Mouse (Mus musculus): Measurements from ENCODE around the gene Lats2.
"Not testable (repeated sequence)": the region's sequence is repeated elsewhere in the genome, so short reads cannot be mapped to it uniquely, and the experiment has no call there.

The Lats2 gene

DNA sequence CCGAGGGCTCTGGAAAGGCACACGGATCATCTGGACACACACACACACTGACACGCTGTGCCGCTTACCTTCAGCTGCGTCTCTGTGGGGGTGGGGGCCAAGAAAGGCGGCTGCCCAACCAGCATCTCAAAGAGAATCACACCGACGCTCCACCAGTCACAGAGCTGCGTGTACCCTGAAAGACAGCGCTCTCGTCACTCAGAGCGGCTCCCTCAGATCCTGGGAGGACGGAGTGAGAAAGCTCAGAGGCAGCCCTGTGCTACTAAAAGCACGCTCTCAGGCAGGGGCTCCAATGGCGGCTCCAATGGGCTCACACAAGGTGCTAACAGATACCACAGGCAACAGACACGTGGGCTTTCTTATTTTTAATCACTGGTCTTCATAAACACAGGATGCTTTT lies 63.9 kb downstream of the Lats2 start:
- no peak for DNase-seq

DNA sequence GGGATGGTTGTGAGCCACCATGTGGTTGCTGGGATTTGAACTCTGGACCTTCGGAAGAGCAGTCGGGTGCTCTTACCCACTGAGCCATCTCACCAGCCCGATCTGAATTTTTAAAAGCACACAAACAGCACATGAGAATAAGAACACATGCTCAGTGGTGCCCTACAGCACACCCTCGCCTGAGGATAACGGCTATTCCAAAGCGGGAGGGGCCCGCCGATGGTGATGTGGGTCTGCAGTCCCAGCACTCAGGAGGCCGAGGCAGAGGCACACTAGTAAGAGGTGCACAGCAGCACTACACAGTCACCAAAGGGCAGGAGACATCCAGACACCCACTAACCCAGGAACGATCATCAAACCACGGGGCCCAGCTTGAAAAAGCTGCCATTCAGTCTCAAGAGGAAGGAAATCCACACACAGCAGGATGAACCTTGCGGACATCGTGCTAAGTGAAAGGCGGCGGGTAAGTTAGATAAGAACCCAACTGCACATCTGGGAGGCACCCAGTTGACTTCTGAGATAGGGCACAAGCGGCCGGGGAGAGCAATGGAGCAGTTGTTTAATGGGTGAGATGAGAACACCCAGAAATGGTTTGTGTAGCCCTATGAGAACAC lies 65.6 kb downstream of the Lats2 start:
- DNase-seq = no peak

DNA sequence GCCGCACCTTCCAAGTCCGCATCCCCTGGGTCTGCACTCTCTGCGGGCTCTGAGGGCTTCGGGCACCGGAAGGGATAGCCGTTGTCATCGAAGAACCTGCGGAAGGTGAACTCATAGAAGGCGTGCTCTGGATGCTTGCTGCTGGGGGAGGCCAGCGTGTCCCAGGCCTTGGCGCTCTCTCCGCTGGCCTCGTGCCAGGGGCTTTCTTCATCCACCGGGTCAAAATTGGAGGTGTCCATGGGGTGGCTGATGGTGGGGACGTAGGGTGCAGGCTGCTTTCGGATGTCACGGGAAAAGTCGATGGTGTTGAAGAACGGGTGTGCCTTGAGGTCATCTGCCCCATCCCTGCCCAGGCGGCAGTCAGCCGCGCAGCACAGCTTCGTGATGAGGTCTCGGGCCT lies 66.9 kb downstream of the Lats2 start:
- no peak for DNase-seq

DNA sequence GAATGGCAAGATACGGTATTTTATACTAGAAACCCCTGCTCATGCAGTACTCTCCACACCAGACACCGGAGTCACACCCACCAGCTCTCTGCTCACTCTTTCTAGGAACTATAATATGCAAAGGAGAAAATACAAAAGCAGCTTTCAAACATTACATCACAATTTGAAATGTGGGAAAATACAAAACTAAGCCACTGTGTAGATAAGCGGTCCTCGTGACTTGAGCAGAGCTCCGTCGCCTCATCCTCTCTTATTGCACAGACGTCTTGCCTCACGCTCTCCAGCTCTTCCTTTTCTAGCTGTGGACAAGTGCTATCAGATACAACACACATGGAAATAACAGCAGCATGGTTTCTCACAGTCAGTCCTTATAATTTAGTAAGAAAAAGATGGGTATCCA lies 67.5 kb downstream of the Lats2 start:
- DNase-seq = no peak

DNA sequence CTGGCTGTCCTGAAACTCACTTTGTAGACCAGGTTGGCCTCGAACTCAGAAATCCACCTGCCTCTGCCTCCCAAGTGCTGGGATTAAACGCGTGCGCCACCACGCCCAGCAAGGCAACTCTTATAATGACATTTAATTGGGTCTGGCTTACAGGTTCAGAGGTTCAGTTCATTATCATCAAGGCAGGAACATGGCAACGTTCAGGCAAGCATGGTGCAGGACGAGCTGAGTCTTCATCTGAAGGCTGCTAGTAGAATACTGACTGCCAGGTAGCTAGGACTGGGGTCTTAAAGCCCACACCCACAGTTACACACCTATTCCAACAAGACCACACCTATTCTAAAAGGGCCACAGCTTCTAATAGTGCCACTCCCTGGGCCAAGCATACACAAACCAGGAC lies 70.1 kb downstream of the Lats2 start:
- DNase-seq = not testable (repeated sequence)

DNA sequence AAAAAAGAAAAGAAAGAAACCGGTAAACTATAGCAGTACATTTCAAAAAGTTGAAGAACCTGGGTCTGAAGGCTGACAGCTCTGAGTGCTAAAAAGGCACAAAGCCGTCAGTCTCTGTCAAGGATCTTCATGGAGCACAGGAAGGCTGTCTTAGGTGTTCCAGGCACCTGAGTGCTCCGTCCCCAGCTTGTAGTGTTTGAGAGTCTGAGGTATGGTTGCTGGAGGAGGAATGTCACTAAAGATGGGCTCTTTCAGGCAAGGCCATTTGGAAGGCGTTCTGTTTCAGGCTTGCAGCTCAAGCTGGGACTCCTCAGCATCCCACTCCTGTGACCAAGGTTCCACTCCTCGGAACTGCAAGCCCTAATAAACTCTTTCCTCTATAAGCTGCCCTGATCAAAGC lies 70.7 kb downstream of the Lats2 start:
- no peak for DNase-seq

DNA sequence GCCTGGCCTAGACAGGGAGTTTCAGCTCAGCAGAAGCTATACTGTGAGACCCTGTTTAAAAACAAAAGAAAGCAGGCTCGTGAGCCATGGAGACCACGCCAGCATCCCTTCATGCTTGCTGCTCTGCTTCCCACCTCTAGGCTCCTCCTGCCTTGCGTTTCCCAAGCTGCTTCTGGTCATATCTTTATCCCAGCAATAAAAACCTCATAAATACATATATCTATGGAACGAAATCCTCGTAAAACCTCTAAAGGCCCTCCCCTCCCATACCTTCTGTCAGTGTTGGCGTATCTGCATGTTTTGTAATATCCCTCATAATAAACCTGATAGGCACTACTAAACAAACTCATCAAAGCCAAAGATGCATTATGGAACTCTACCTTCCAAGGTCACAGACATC lies 71.5 kb downstream of the Lats2 start:
- DNase-seq = no peak

DNA sequence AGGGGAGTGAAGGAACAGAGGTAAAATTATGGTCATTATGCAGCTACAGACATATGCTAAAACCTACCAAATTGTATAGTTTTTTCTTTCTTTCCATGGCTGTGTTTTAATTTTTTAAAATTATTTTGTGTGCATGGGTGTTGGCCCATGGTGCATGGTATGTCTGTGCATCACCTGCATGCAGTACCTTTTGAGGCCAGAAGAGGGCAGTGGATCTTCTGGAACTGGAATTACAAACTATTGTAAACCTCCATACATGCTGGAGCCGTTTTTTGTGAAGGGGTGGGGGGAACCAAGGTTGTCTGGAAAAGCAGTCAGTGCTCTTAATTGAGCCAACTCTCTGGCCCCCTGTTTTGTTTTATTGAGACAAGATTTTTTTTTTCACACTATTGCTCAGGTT lies 73.6 kb downstream of the Lats2 start:
- peak in 1 of 2 experiments; percentile 35 for DNase-seq

DNA sequence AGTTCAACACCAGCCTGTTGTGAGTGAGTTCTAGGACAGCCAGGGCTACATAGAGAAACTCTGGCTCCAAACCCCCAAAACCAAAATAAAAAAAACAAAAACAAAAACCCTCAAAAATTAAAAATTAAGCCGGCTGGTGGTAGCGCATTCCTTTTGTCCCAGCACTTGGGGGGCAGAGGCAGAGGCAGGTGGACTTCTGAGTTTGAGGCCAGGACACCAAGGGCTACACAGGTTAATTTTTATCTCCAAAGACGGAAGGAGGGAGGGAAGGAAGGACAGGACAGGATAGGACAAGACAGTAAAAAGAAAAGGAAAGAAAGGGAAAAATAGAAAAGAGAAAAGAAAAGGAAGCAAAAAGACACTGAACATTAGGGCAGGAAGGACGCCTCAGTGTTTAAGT lies 75.4 kb downstream of the Lats2 start:
- no peak for DNase-seq

DNA sequence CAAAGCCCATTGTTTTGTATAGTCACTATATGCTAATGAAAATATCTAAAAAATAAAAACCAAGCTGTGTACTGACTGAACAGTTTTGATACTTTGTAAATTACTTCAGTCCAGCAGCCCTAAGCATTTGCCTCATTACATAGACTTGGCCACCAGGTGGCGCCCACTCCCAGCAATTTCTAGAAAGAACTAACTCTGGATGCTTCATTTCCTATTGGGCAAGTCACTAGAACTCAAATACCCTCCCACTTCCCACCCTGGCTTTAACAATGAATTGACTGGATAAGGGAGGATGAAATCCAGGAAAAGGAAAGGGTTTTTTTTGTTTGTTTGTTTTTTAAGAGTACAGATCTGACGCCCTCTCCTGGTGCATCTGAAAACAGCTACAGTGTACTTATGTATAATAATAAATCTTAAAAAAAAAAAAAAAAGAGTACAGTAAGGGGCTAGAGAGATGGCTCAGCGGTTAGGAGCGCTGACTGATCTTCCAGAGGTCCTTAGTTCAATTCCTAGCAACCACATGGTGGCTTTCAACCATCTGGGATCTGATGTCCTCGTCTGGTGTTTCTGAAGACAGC lies 78.1 kb downstream of the Lats2 start:
- peak; percentile 46 to 50 for DNase-seq

DNA sequence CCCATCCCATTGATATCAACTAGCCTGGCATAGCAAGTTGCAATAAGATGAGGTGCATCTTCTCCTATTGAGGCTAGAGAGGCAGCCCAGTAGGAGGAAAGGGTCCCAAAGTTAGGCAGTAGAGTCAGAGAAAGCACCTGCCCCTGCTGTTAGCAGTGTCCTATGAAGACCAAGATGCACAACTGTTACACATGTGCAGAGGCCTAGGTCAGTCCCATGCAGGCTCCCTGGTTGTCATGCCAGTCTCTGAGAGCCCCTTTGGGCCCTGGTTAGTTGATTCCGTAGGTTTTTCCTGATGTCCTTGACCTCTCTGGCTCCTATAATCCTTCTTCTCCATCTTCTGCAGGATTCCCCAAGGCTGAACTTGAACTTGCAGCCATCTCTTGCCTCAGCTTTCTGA lies 78.7 kb downstream of the Lats2 start:
- no peak for DNase-seq

DNA sequence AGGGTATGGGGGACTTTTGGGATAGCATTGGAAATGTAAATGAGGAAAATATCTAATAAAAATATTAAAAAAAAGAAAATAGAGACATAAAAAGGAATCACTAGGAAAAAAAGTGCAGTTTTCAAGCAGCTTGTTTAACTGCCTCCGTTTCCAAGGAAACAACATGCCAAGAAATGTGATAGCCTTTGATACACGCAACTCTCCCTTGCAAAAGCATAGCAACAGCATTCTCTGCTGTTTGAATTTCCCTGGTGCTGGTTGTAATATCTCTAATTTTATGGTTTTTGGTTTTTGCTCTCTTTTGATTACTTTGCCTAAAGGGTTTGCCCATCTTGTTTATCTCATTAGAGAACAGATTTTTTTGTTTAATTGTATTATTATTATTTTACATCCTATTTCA lies 82.7 kb downstream of the Lats2 start:
- DNase-seq = no peak

DNA sequence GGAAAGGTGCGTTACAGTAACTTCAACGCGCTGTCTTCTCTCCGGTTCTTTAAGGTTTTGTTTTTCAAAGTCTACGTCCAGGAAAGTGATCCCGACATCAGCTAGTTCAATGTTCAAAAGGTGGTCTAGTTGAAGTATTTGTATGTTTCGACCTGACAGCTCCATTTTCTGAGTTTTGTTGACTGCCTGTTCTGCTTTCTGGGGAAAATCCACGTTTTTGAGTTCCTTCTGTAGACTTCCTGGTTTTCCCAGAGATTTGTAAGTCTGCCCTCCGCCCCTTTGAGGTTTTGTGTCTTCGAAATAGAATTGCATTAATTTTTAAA lies 92.6 kb downstream of the Lats2 start:
- DNase-seq = no peak

DNA sequence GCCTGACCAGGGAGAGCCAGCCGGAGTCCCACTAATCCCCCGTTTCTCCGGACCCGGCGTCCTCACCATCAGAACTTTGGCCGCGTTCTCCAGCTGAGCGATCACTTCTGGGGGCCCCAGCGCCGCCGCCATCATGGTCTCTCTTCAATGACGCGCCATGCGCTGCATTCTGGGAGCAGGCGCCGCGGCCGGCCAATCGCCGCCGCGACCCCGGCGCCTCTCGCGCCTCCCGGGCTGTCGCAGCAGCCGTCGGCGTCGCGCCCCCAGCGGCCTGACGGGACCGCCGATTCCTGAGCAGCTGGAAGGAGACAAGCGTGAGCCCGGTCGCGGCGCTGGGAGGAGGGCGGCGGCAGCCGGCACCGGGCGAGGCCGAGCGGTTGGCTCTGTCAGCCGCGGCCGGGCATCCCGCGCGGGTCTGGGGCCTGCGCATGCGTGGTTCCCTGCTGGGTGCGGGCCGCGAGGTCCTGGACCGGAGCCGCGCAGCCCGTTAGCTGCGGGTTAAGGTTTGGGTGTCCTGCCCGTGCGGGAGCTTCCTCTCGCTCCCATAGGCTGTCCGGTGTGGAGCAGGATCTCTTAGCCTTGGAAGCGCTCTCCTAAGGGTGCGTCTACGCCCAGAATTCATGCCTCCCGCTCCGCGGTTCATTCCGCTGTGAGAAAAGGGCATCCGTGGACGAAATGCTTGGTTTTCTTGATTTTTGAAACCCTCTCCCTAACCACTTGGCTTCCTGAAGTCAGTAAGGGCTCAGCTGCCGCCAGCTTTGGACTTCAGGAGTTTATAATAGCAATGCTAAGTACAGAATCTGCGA lies 93.2 kb downstream of the Lats2 start, which contains the start of gene Xpo4:
TSS of gene Xpo4 (minus strand) at position 609 of the 806 bp plus-strand sequence.
- peak; percentile 71 to 72 for DNase-seq

DNA sequence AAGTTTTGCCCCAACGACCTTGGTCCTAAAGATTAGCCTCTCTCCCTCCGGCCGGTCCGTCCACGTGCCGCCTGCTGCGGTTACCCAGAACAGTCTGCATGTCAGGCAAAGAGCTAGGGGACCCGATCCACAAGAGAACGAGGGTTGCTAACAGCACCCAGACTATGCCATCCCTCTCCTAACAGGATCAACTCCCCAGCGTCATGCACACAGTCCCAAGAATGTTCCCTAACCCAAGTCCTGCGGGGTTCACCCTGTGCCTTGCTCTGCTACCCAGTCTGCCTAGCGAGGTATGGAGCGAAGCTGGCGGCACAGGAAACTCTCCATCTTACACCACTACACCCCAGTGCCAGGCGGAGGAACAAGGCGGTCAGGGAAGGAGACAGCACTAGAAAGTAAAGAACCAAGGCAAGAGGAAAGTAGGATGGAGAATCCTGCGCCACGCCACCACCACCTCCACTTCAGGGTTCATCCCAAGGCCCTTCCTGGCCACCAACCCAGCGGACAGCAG lies 93.8 kb downstream of the Lats2 start:
- DNase-seq = peak in 1 of 2 experiments; percentile 5

DNA sequence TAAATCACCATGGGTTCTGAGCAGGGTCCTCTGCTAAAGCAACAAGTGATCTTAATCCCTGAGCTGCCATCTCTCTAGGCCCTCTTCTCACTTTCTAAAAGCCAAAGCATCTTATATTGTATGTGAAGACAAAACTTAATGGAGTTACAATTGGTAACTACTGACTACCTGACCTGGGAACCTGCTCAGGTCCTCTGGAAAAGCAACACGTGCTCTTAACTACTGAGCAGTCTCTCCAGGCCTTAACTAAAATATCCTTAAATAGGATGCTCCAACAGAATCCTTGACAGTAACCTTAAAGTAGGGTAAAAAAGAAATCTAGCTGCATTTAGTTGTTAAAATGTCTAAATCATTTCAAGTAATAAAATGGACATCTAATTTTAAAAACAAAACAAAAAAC lies 94.6 kb downstream of the Lats2 start:
- no peak for DNase-seq

DNA sequence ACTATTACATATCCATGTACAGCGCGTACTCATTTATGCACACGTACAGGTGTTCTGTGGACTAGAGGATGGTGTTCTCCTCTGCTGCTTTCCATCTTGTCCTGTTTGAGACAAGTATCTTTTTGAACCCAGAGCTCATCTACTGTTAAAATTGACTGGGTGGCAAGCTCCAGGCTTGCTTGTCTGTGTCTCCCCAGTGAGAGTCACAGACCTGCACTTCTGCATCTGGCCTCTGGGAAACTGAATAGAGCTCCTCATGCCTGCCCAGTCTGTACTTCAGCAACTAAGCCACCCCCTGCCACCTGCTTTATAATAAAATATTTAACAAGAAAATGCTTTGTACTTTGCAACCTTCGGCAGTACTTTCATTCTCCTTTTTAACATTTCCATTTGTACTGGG lies 99.9 kb downstream of the Lats2 start:
- DNase-seq = no peak

DNA sequence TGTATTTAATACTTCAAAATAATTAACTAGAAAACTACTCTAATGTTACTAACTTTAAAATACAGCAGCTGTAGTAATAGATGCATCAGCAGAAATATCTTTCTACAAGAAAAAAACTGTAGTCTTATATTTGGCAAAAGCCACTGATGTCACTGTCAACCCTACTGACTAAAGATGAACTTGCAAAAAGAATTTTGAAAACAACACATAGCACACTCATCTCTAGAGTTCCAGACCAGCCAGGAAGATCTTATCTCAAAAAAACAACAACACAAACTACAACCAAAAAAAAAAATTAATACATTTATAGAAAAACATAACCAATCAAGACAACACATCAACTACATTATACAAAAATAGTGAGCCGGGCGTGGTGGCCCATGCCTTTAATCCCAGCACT lies 100.7 kb downstream of the Lats2 start:
- DNase-seq = no peak

DNA sequence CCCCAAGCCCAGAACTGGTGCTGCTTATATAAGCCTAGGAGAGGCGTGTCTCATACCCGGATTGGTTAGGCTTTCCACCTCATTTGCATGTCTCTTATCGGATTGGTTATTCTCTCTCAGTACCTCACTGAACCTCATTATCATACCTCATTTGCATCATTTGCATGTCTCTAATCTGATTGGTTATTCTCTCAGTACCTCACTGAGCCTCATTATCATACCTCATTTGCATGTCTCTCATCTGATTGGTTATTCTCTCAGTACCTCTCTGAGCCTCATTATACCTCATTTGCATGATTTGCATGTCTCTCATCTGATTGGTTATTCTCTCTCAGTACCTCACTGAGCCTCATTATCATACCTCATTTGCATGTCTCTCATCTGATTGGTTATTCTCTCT lies 101.7 kb downstream of the Lats2 start:
- DNase-seq = not testable (repeated sequence)

DNA sequence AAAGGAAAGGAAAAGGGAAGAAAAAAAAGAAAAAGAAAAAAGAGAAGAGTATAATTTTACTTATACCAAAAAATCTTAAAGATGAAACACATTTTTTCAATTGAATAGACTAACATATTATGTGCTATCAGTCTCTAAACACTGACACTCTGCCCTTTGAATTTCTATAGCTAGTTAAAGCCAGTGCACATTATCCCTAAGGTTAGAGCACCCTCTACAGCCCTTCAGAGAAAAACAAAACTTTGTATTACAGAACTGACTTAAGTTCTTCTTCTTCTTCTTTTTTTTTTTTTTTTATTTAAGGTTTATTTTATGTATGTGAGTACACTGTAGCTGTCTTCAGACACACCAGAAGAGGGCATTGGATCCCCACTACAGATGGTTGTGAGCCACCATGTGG lies 108.7 kb downstream of the Lats2 start:
- no peak for DNase-seq

DNA sequence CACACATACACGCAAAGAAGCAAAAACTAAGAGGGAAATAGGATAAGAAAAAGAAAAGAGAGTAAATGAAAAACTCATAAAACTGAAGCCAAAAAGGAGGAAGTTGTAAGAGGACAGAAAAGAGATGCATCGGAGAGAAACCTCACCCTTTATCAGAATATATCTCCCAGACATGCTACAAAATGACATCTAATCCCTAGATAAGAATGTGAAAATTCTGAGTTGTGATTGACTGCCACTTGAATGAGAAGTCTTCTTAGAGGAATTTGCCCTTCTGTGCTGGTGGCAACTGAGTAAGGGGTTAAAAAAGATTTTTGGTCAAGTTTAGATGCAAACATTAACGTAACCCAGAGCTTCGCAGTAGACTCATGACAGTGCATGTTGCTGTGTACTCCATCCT lies 112.0 kb downstream of the Lats2 start:
- DNase-seq = no peak
